Mouse (Mus musculus) thymus, adult 2 months (tissue): ENCODE measurements around the gene Meis2.

Experiments used
- CTCF ChIP-seq: fragments of 200-500 bp; IDR thresholded peaks from 2 replicates; pipeline ENCODE4 v1.5.1; 2012; ENCODE audit warnings: mild to moderate bottlenecking, control low read depth, low read length, moderate library complexity, borderline replicate concordance; ENCODE audit not compliant: control insufficient read depth, poor library complexity, insufficient read depth; ENCODE audit errors: extremely low read depth
- POLR2A ChIP-seq: fragments of 200-500 bp; IDR thresholded peaks from 2 replicates; pipeline ENCODE4 v1.6.1; 2012; ENCODE audit warnings: mild to moderate bottlenecking, low read length, control low read depth, moderate library complexity; ENCODE audit not compliant: control insufficient read depth, poor library complexity, insufficient read depth; ENCODE audit errors: extremely low read depth

DNA sequence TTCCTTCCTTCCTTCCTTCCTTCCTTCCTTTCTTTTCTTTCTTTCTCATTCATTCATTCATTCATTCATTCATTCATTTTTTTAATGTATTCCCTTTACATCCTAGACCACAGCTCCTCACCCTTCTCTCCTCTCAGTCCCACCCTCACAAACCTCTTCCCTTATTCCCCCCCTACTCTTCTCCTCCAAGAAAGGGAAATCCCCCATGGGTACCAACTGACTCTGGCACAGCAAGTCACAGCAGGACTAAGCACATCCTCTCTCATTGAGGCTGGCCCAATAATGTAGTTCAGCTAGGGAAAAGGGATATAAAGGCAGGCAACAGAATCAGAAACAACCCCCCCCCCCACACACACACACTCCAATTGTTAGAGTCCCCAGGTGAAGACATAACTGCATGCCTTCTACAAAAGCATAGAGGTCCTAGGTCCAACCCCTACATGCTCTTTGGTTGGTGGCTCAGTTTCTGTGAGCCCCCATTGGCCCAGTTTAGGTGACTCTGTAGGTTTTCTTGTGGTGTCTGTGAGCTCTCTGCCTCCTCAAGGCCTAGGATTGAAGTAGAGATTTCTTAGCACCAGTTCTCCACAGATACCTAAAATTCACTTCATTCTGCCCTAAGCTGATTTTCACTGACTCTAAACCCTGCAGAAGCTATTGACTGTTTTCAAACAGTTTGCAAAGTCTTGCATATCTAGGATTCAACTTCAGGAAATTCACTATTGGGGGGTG, 11.3 kb upstream of the Meis2 start:
- TF ChIP-seq POLR2A (no peak), CTCF (no peak)
